In the genomic region with DNA sequence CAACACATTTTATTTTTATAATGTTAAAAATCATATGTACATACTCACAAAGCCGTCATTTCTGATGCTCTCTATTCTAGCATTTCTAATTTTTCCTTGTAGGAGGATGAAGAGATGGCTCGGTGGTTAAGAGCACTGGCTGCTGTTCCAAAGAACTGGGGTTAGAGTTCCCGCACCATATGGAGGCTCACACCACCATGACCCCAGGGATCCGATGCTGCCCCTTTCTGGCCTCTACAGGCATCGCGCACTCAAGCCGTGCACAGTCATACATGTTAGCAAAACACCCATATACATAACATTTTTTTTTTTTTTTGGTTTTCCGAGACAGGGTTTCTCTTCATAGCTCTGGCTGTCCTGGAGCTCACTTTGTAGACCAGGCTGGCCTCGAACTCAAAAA, we compare ENCODE assay signal across 12 mouse cellular contexts. TPM values are rescaled to one million over a fixed set of nuclear protein-coding genes. Genes with fewer than 3 reads are reported as not detected.
"Had no signal": no experiment of that assay in that cellular context is flagged by ENCODE, and none has a peak within 500 bp of the region (broad histone marks: within the 10 kb centered on the region; RNA-seq: fewer than 3 reads in every experiment).

No protein-coding gene starts in this region.

- H3K4me3 ChIP-seq: limb, embryonic 13.5 days; liver, embryonic 13.5 days; midbrain, embryonic 13.5 days; myocyte; neural tube, embryonic 15.5 days had no signal

- ATAC-seq: midbrain, embryonic 13.5 days had no signal

- DNase-seq: kidney, adult 11 months; kidney, adult 9 months; kidney, postnatal 36 days; left cerebral cortex, postnatal 4 days; liver, embryonic 13.5 days; lung, adult 18-20 months had no signal

- H3K27ac ChIP-seq: kidney, postnatal 0 days; limb, embryonic 13.5 days; liver, embryonic 13.5 days; midbrain, embryonic 13.5 days; neural tube, embryonic 15.5 days; stomach, postnatal 0 days had no signal

RNA-seq across cellular contexts. Expression of a gene that starts 51.6 kb away (rescaled TPM):
- polyA plus RNA-seq: myocyte had no signal
